Mouse (Mus musculus): ENCODE measurements around the gene Dst. TPM values are rescaled to one million over a fixed set of nuclear protein-coding genes. Genes with fewer than 3 reads are reported as not detected.

Gene Dst
- polyA plus RNA-seq, 1 experiment, result 55.8 TPM

DNA sequence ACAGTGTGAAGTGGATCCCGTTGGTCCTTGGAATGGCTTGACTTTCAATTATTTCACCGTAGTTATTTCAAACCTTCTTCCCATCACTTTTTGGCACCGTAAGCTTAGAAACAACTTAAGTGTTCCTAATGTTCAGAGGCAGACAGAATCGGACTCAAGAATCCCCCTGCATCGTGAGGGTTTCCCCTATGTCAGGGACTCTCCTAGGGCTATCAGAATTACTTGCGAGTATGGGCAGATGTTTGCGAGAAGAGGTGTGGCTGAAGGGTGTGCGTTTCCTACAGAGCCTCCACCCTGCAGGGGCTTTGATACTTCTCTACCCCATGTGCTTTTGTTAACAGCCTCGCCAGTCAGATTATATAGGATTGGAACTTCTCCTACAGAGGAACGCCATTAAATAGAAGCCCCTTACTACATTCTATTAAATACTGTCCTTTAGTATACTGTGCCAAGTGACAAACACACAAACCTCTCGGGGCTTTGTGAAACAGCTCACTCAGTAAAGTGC, 312.1 kb downstream of the Dst start:
- Histone ChIP-seq H3K4me3 (ENCODE audit: insufficient read depth, low read depth, low read length) (no peak overlapping the region), H3K4me1 (ENCODE audit: control insufficient read depth, insufficient read depth, low read length) (no peaks in the 10 kb centered on the region), H3K27me3 (replicated peaks; ENCODE audit: control insufficient read depth, insufficient read depth, low read length) (no peaks in the 10 kb centered on the region), H3K27ac (ENCODE audit: insufficient read depth, low read depth, low read length) (no peak overlapping the region), H3K36me3 (ENCODE audit: control insufficient read depth, insufficient read depth, low read length) (no peaks in the 10 kb centered on the region; the same call in 1 of the 2 replicates)
- no peak for DNase-seq
- WGBS, result 93% methylated on average over 11 of the region's 11 CpGs
- TF ChIP-seq POLR2A (IDR thresholded peaks at IDR 0.05; ENCODE audit: low read depth, low read length) (no peak), CTCF (conservative IDR thresholded peaks at IDR 0.05; ENCODE audit: insufficient read depth, insufficient read length, low read depth, low read length) (no peak)

DNA sequence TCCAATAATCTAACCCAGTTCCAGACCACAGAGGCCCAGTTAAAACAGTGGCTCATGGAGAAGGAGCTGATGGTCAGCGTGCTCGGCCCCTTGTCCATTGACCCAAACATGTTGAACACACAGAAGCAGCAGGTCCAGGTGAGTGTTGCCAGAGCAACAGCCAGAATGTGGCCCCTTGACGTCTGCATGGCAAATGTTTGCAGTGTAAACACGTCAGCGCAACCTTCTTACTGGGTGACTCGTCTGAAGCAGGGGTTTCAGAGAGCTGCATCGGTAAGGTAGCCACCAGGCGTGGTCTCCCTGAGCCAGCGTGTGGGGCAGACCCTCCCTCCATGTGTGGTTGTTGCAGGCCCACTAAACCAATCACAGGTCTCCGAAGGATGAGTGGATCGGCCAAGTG, 315.8 kb downstream of the Dst start:
- Histone ChIP-seq H3K27me3 (replicated peaks; ENCODE audit: control insufficient read depth, insufficient read depth, low read length) (no peaks in the 10 kb centered on the region), H3K4me3 (ENCODE audit: insufficient read depth, low read depth, low read length) (no peak overlapping the region), H3K27ac (ENCODE audit: insufficient read depth, low read depth, low read length) (no peak overlapping the region), H3K36me3 (ENCODE audit: control insufficient read depth, insufficient read depth, low read length) (peaks cover 7% of the 10 kb centered on the region; the same call in 1 of the 2 replicates), H3K4me1 (ENCODE audit: control insufficient read depth, insufficient read depth, low read length) (no peaks in the 10 kb centered on the region)
- TF ChIP-seq CTCF (conservative IDR thresholded peaks at IDR 0.05; ENCODE audit: insufficient read depth, insufficient read length, low read depth, low read length) (no peak), POLR2A (IDR thresholded peaks at IDR 0.05; ENCODE audit: low read depth, low read length) (no peak)
- DNase-seq, result no peak
- WGBS, result 88% methylated on average over 11 of the region's 11 CpGs

DNA sequence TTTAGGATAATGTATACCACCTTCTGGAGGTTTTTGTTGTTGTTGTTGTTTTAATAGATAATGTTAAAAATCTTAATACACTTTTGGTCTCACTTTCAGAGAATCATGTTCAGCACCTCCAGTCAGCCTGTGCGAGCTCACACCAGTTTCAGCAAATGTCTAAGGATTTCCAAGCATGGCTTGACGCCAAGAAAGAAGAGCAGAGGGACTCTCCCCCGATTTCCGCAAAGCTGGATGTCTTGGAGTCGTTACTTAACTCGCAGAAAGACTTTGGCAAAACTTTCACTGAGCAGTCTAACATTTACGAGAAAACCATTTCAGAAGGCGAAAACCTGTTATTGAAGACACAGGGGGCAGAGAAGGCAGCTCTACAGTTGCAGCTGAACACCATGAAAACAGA, 319.7 kb downstream of the Dst start:
- no peak for DNase-seq
- 66% methylated on average over 8 of the region's 8 CpGs for WGBS
- no peak overlapping the region for H3K27ac ChIP-seq (ENCODE audit: insufficient read depth, low read depth, low read length)
- no peak for TF ChIP-seq POLR2A (IDR thresholded peaks at IDR 0.05; ENCODE audit: low read depth, low read length)
- no peak for TF ChIP-seq CTCF (conservative IDR thresholded peaks at IDR 0.05; ENCODE audit: insufficient read depth, insufficient read length, low read depth, low read length)
- no peak overlapping the region for H3K4me3 ChIP-seq (ENCODE audit: insufficient read depth, low read depth, low read length)
- H3K36me3 ChIP-seq (ENCODE audit: control insufficient read depth, insufficient read depth, low read length), result peaks cover 9% of the 10 kb centered on the region
- no peaks in the 10 kb centered on the region for H3K4me1 ChIP-seq (ENCODE audit: control insufficient read depth, insufficient read depth, low read length)
- H3K27me3 ChIP-seq (replicated peaks; ENCODE audit: control insufficient read depth, insufficient read depth, low read length), result no peaks in the 10 kb centered on the region

DNA sequence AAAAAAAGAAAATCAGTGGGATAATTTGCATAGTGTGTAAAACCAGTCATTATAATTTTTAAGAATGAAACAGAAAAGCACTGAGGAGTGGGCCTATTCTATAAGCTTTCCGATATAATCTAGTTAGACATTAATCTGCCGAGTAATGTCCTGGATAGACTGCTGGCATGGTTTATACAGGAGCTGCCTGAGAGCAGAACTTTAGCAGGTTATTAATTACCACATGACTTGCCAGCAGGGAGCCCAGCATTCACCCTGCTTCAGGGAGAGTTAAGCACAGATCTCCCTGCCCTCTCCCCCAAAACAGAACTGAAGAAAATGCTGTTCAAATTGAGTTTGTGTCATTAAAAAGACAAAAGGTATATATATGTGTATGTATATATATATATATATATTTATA, 323.0 kb downstream of the Dst start:
- Histone ChIP-seq H3K4me3 (ENCODE audit: insufficient read depth, low read depth, low read length) (no peak overlapping the region), H3K36me3 (ENCODE audit: control insufficient read depth, insufficient read depth, low read length) (peaks cover 6% of the 10 kb centered on the region), H3K27ac (ENCODE audit: insufficient read depth, low read depth, low read length) (no peak overlapping the region), H3K27me3 (replicated peaks; ENCODE audit: control insufficient read depth, insufficient read depth, low read length) (no peaks in the 10 kb centered on the region), H3K4me1 (ENCODE audit: control insufficient read depth, insufficient read depth, low read length) (peaks cover 1% of the 10 kb centered on the region; the same call in 1 of the 2 replicates)
- peak; percentile 62 for DNase-seq
- no peak for TF ChIP-seq POLR2A (IDR thresholded peaks at IDR 0.05; ENCODE audit: low read depth, low read length)
- no peak for TF ChIP-seq CTCF (conservative IDR thresholded peaks at IDR 0.05; ENCODE audit: insufficient read depth, insufficient read length, low read depth, low read length)
- WGBS, result 27% methylated on average over 2 of the region's 2 CpGs

DNA sequence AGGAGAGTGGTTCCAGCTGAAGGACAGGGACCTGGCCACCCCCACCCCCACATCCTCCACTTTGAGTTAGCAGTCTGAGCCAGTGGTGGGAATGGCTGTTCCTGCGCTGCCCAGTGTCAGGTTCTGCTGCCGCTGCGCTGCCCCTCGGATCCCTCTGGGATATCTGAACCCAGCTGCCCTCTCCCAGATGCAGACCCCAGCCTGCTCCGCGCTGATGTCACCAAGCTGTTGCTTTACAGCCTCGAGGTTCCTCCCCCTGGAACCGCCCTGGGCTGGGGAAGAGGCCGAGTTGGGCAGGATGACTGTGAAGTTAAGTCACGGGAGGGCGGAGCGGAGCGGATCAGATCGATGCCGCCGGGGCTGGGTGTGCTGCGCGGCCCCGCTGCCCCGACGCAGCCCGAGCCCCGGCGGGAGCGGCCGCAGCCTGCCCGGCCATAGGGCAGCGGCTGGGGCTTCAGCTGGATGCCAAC, 328.3 kb downstream of the Dst start:
- Histone ChIP-seq H3K4me3 (ENCODE audit: insufficient read depth, low read depth, low read length) (peak overlapping the region; percentile 40), H3K27me3 (replicated peaks; ENCODE audit: control insufficient read depth, insufficient read depth, low read length) (no peaks in the 10 kb centered on the region), H3K4me1 (ENCODE audit: control insufficient read depth, insufficient read depth, low read length) (peaks cover 22% of the 10 kb centered on the region), H3K36me3 (ENCODE audit: control insufficient read depth, insufficient read depth, low read length) (no peaks in the 10 kb centered on the region), H3K27ac (ENCODE audit: insufficient read depth, low read depth, low read length) (peak overlapping the region; percentile 16)
- DNase-seq, result peak; percentile 68
- WGBS, result 5% methylated on average over 28 of the region's 28 CpGs
- TF ChIP-seq CTCF (conservative IDR thresholded peaks at IDR 0.05; ENCODE audit: insufficient read depth, insufficient read length, low read depth, low read length) (no peak), POLR2A (IDR thresholded peaks at IDR 0.05; ENCODE audit: low read depth, low read length) (no peak)

DNA sequence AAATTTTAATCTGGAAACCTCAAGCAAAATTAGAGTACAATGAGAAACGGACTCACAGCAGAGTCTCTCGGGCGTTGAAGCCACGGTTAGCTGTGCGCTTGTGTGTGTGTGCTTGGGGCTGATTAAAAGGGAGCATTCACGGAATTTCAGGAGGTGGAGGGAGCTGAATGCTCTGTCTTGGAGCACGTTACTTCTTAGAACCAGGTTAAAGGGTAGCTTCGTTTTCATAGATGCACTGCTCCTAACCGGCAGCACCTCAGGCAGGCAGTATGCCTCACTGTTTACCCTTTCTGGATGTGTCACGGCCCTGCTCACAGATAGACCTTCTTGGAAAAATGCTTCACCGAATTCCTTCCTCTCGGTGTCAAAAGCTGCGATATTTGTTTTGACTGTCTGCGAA, 329.2 kb downstream of the Dst start:
- H3K4me1 ChIP-seq (ENCODE audit: control insufficient read depth, insufficient read depth, low read length), result peaks cover 22% of the 10 kb centered on the region
- H3K36me3 ChIP-seq (ENCODE audit: control insufficient read depth, insufficient read depth, low read length), result no peaks in the 10 kb centered on the region
- H3K4me3 ChIP-seq (ENCODE audit: insufficient read depth, low read depth, low read length), result peak overlapping the region; percentile 24
- H3K27ac ChIP-seq (ENCODE audit: insufficient read depth, low read depth, low read length), result peak overlapping the region; percentile 44; the same call in 1 of the 2 replicates
- TF ChIP-seq POLR2A (IDR thresholded peaks at IDR 0.05; ENCODE audit: low read depth, low read length) (no peak), CTCF (conservative IDR thresholded peaks at IDR 0.05; ENCODE audit: insufficient read depth, insufficient read length, low read depth, low read length) (no peak)
- no peaks in the 10 kb centered on the region for H3K27me3 ChIP-seq (replicated peaks; ENCODE audit: control insufficient read depth, insufficient read depth, low read length)
- 25% methylated on average over 14 of the region's 14 CpGs for WGBS
- DNase-seq, result peak; percentile 50

DNA sequence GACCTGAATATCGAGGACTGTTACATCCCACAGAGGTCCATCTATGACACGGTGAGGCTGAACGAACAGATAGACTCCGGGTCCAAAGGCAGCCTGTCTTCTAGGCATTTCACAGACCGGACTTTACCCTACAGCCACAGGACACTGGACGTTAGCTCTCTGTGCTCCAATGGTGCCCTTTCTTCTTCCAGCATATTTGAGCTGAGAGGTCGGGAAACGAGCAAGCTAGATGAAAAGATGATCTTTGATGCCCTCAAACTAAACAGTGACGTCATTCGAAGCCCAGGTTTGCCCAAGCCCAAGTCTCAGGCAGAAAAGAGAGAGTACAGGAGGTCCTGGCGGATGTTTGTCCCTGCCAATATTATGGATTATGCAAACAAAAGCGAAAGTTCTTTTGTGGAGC, 329.7 kb downstream of the Dst start:
- Histone ChIP-seq H3K27me3 (replicated peaks; ENCODE audit: control insufficient read depth, insufficient read depth, low read length) (no peaks in the 10 kb centered on the region), H3K27ac (ENCODE audit: insufficient read depth, low read depth, low read length) (peak overlapping the region; percentile 6; the same call in 1 of the 2 replicates), H3K4me1 (ENCODE audit: control insufficient read depth, insufficient read depth, low read length) (peaks cover 22% of the 10 kb centered on the region), H3K4me3 (ENCODE audit: insufficient read depth, low read depth, low read length) (peak overlapping the region; percentile 7; the same call in 1 of the 2 replicates), H3K36me3 (ENCODE audit: control insufficient read depth, insufficient read depth, low read length) (no peaks in the 10 kb centered on the region)
- WGBS, result 54% methylated on average over 12 of the region's 12 CpGs
- TF ChIP-seq CTCF (conservative IDR thresholded peaks at IDR 0.05; ENCODE audit: insufficient read depth, insufficient read length, low read depth, low read length) (no peak), POLR2A (IDR thresholded peaks at IDR 0.05; ENCODE audit: low read depth, low read length) (no peak)
- DNase-seq, result peak; percentile 86

Measured in kidney, adult 2 months (tissue).